7 mouse cellular contexts compared by ENCODE assay signal in the genomic region with DNA sequence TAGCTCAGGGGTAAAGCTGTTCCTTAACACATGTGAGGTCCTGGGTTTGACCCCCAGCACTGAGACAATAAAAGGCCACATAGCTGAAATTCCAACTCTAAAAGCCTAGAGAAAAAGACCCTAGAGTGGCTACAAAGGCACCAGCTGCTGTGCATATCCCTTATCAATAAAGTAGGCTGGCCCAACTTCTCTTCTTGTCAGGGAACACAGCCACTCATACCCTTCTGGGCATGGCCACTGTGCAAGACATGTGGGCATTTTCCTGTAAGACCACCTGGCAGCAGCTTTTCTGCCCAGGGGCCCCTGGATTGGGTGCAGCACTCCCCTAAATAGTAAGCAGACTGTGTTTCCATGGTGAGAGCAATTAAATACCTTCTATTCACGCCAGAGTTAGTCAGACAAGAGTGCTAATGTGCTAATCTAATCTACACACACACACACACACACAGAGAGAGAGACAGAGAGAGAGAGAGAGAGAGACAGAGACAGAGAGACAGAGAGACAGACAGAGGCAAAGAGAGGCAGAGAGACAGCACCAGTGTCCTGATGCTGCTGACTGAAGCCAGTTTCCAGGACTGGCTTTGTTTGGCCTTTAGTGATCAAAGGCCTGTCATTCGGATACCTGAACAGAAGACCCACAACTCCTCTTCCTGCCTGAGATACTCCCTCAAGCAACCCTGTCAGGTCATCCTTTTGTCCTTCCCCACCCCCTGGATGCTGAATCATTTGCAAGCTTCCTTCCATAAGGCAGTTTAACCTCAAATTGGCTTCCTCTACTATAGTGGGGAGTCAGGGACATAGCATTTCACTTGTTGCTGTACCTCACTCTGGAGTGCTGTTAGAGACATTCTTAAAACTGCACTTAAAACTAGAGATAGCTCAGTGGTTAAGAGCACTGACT. TPM values are rescaled to one million over a fixed set of nuclear protein-coding genes. Genes with fewer than 3 reads are reported as not detected.
DNase-seq lines count a peak whose midpoint lies in the region; ATAC-seq and TF ChIP-seq lines count a peak whose summit lies in the region.

No protein-coding gene starts in this region.

- H3K9ac ChIP-seq in forebrain, embryonic 15.5 days (replicated peaks): no peak overlapping the region

- peak overlapping the region; percentile 61 for H3K27ac ChIP-seq in forebrain, embryonic 15.5 days (replicated peaks)

- H3K4me1 ChIP-seq in E14TG2a.4 (replicated peaks; ENCODE audit: low read depth, low read length): peaks cover 100% of the 10 kb centered on the region
- H3K4me1 ChIP-seq in forebrain, embryonic 15.5 days: peaks cover 33% of the 10 kb centered on the region

- peaks cover 94% of the 10 kb centered on the region for H3K36me3 ChIP-seq in E14TG2a.4 (ENCODE audit: insufficient read depth, low read length)
- no peaks in the 10 kb centered on the region; the same call in 1 of the 2 replicates for H3K36me3 ChIP-seq in forebrain, embryonic 15.5 days

- no peaks in the 10 kb centered on the region for H3K9me3 ChIP-seq in E14TG2a.4 (ENCODE audit: low read length)
- H3K9me3 ChIP-seq in forebrain, embryonic 15.5 days: no peaks in the 10 kb centered on the region

- peak; percentile 92 for ATAC-seq in forebrain, embryonic 15.5 days (replicated peaks)
- ATAC-seq in megakaryocyte progenitor cell, adult 5-6 weeks (replicated peaks; ENCODE audit: poor library complexity): peak; percentile 80

- H3K4me3 ChIP-seq in E14TG2a.4 (replicated peaks; ENCODE audit: low read length): peak overlapping the region; percentile 30; the same call in 1 of the 2 replicates
- no peak overlapping the region for H3K4me3 ChIP-seq in forebrain, embryonic 15.5 days

- no peak for TF ChIP-seq CTCF in E14TG2a.4 (conservative IDR thresholded peaks at IDR 0.05; ENCODE audit: low read length)

- DNase-seq in MEL-GATA-1-ER (ENCODE audit: extremely low read depth, low read depth): peak; percentile 58
- no peak for DNase-seq in cerebellum, postnatal 36 days
- no peak for DNase-seq in right cerebral cortex, postnatal 25 days
- no peak for DNase-seq in B cell, adult 2 months

- no peak overlapping the region for H3K4me2 ChIP-seq in forebrain, embryonic 15.5 days (replicated peaks)

- 2% methylated on average over 2 of the region's 2 CpGs for WGBS in forebrain, embryonic 15.5 days

- no peaks in the 10 kb centered on the region for H3K27me3 ChIP-seq in E14TG2a.4 (ENCODE audit: insufficient read depth, low read length)
- no peaks in the 10 kb centered on the region for H3K27me3 ChIP-seq in forebrain, embryonic 15.5 days

RNA-seq across cellular contexts. Expression of gene Actn4, which starts 8.4 kb away (rescaled TPM):
- polyA plus RNA-seq in forebrain, embryonic 15.5 days (2015; fragmentation: Nextera tagmentation; extraction: Ambion mirVana): 134 TPM in 2 replicates
- 86.4 and 87.2 TPM in 2 replicates for total RNA-seq in megakaryocyte progenitor cell, adult 5-6 weeks (2015)
- total RNA-seq in megakaryocyte progenitor cell, adult 5-6 weeks (2017): 47.1 and 49.5 TPM in 2 replicates

RNA-seq across cellular contexts. Expression of gene Eif3k, which starts 27.9 kb away (rescaled TPM):
- polyA plus RNA-seq in forebrain, embryonic 15.5 days (2015; fragmentation: Nextera tagmentation; extraction: Ambion mirVana): 303 and 307 TPM in 2 replicates
- 248 and 305 TPM in 2 replicates for total RNA-seq in megakaryocyte progenitor cell, adult 5-6 weeks (2015)
- 384 and 406 TPM in 2 replicates for total RNA-seq in megakaryocyte progenitor cell, adult 5-6 weeks (2017)

RNA-seq across cellular contexts. Expression of gene Map4k1, which starts 28.1 kb away (rescaled TPM):
- polyA plus RNA-seq in forebrain, embryonic 15.5 days (2015; fragmentation: Nextera tagmentation; extraction: Ambion mirVana): 5.5 and 7.7 TPM in 2 replicates
- 38.5 and 49.8 TPM in 2 replicates for total RNA-seq in megakaryocyte progenitor cell, adult 5-6 weeks (2015)
- total RNA-seq in megakaryocyte progenitor cell, adult 5-6 weeks (2017): 62.8 and 65.6 TPM in 2 replicates
